Mouse (Mus musculus): ENCODE measurements at regions not wholly inside any gene's neighbourhood (a gene's known extent, or its start where the extent isn't known, plus 50 kb on each side); places are given as distances from the start of the nearest gene placed in this dataset.

- Histone ChIP-seq H3K4me1 (no peaks in the 10 kb centered on the region), H3K9me3 (no peaks in the 10 kb centered on the region), H3K4me3 (no peak overlapping the region), H3K4me2 (replicated peaks) (no peak overlapping the region), H3K36me3 (no peaks in the 10 kb centered on the region), H3K27ac (no peak overlapping the region), H3K27me3 (replicated peaks) (no peaks in the 10 kb centered on the region), H3K9ac (no peak overlapping the region)
- 80% methylated on average over 8 of the region's 8 CpGs for WGBS
- no peak for ATAC-seq (ENCODE audit: low FRiP score, low read depth)
These were observed 816.0 kb downstream of the Slc4a3 start for GRCm38 (mm10) chr1:76362106-76362505.

GRCm38 (mm10) chr1:76373931-76374330 lies 827.9 kb downstream of the Slc4a3 start:
- 79% methylated on average over 2 of the region's 2 CpGs for WGBS
- no peak overlapping the region for H3K4me2 ChIP-seq (replicated peaks)
- H3K4me3 ChIP-seq, result no peak overlapping the region
- no peak overlapping the region for H3K9ac ChIP-seq
- H3K4me1 ChIP-seq, result no peaks in the 10 kb centered on the region
- H3K36me3 ChIP-seq, result no peaks in the 10 kb centered on the region
- H3K27ac ChIP-seq, result no peak overlapping the region
- H3K9me3 ChIP-seq, result no peaks in the 10 kb centered on the region
- H3K27me3 ChIP-seq (replicated peaks), result no peaks in the 10 kb centered on the region
- no peak for ATAC-seq (ENCODE audit: low FRiP score, low read depth)

GRCm38 (mm10) chr1:76378154-76378553 lies 832.1 kb downstream of the Slc4a3 start:
- H3K36me3 ChIP-seq, result no peaks in the 10 kb centered on the region
- no peak overlapping the region for H3K9ac ChIP-seq
- no peaks in the 10 kb centered on the region for H3K27me3 ChIP-seq (replicated peaks)
- H3K9me3 ChIP-seq, result no peaks in the 10 kb centered on the region
- WGBS, result 92% methylated on average over 3 of the region's 3 CpGs
- H3K4me1 ChIP-seq, result no peaks in the 10 kb centered on the region
- no peak overlapping the region for H3K4me3 ChIP-seq
- no peak for ATAC-seq (ENCODE audit: low FRiP score, low read depth)
- H3K4me2 ChIP-seq (replicated peaks), result no peak overlapping the region
- no peak overlapping the region for H3K27ac ChIP-seq

- no peaks in the 10 kb centered on the region for H3K27me3 ChIP-seq (replicated peaks)
- no peaks in the 10 kb centered on the region for H3K9me3 ChIP-seq
- WGBS, result 41% methylated on average over 6 of the region's 6 CpGs
- H3K36me3 ChIP-seq, result no peaks in the 10 kb centered on the region
- H3K9ac ChIP-seq, result no peak overlapping the region
- H3K4me1 ChIP-seq, result no peaks in the 10 kb centered on the region
- no peak overlapping the region for H3K27ac ChIP-seq
- H3K4me2 ChIP-seq (replicated peaks), result no peak overlapping the region
- no peak overlapping the region for H3K4me3 ChIP-seq
- no peak for ATAC-seq (ENCODE audit: low FRiP score, low read depth)
These were observed 846.5 kb downstream of the Slc4a3 start for GRCm38 (mm10) chr1:76392536-76392935.

- Histone ChIP-seq H3K4me1 (no peaks in the 10 kb centered on the region), H3K36me3 (no peaks in the 10 kb centered on the region), H3K27ac (no peak overlapping the region), H3K4me3 (no peak overlapping the region), H3K4me2 (replicated peaks) (no peak overlapping the region), H3K9me3 (no peaks in the 10 kb centered on the region), H3K27me3 (replicated peaks) (no peaks in the 10 kb centered on the region), H3K9ac (no peak overlapping the region)
- WGBS, result 87% methylated on average over 8 of the region's 8 CpGs
- no peak for ATAC-seq (ENCODE audit: low FRiP score, low read depth)
These were observed 848.0 kb downstream of the Slc4a3 start for GRCm38 (mm10) chr1:76394038-76394437.

GRCm38 (mm10) chr1:76402854-76403253 lies 856.8 kb downstream of the Slc4a3 start:
- ATAC-seq (ENCODE audit: low FRiP score, low read depth), result no peak
- Histone ChIP-seq H3K4me1 (no peaks in the 10 kb centered on the region), H3K27me3 (replicated peaks) (no peaks in the 10 kb centered on the region), H3K27ac (no peak overlapping the region), H3K36me3 (no peaks in the 10 kb centered on the region), H3K9me3 (no peaks in the 10 kb centered on the region), H3K4me3 (no peak overlapping the region), H3K4me2 (replicated peaks) (no peak overlapping the region), H3K9ac (no peak overlapping the region)
- WGBS, result 74% methylated on average over 2 of the region's 2 CpGs

GRCm38 (mm10) chr1:76404003-76404402 lies 857.9 kb downstream of the Slc4a3 start:
- 82% methylated on average over 4 of the region's 4 CpGs for WGBS
- Histone ChIP-seq H3K4me2 (replicated peaks) (no peak overlapping the region), H3K36me3 (no peaks in the 10 kb centered on the region), H3K4me1 (no peaks in the 10 kb centered on the region), H3K4me3 (no peak overlapping the region), H3K27me3 (replicated peaks) (no peaks in the 10 kb centered on the region), H3K27ac (no peak overlapping the region), H3K9ac (no peak overlapping the region), H3K9me3 (no peaks in the 10 kb centered on the region)
- ATAC-seq (ENCODE audit: low FRiP score, low read depth), result no peak

- H3K27me3 ChIP-seq (replicated peaks), result no peaks in the 10 kb centered on the region
- H3K36me3 ChIP-seq, result no peaks in the 10 kb centered on the region
- H3K9ac ChIP-seq, result no peak overlapping the region
- ATAC-seq (ENCODE audit: low FRiP score, low read depth), result no peak
- no peak overlapping the region for H3K4me2 ChIP-seq (replicated peaks)
- H3K4me3 ChIP-seq, result no peak overlapping the region
- 90% methylated on average over 4 of the region's 4 CpGs for WGBS
- H3K9me3 ChIP-seq, result no peaks in the 10 kb centered on the region
- no peak overlapping the region for H3K27ac ChIP-seq
- no peaks in the 10 kb centered on the region for H3K4me1 ChIP-seq
These were observed 864.7 kb downstream of the Slc4a3 start for GRCm38 (mm10) chr1:76410813-76411212.

- H3K4me2 ChIP-seq (replicated peaks), result no peak overlapping the region
- H3K27me3 ChIP-seq (replicated peaks), result no peaks in the 10 kb centered on the region
- H3K4me3 ChIP-seq, result no peak overlapping the region
- no peaks in the 10 kb centered on the region for H3K9me3 ChIP-seq
- WGBS, result 92% methylated on average over 9 of the region's 9 CpGs
- no peaks in the 10 kb centered on the region for H3K4me1 ChIP-seq
- no peak for ATAC-seq (ENCODE audit: low FRiP score, low read depth)
- H3K9ac ChIP-seq, result no peak overlapping the region
- no peak overlapping the region for H3K27ac ChIP-seq
- H3K36me3 ChIP-seq, result no peaks in the 10 kb centered on the region
These were observed 874.5 kb downstream of the Slc4a3 start for GRCm38 (mm10) chr1:76420525-76420924.

GRCm38 (mm10) chr1:76427439-76427838 lies 881.4 kb downstream of the Slc4a3 start:
- Histone ChIP-seq H3K9me3 (no peaks in the 10 kb centered on the region), H3K27ac (no peak overlapping the region), H3K4me2 (replicated peaks) (no peak overlapping the region), H3K36me3 (no peaks in the 10 kb centered on the region), H3K4me3 (no peak overlapping the region), H3K9ac (no peak overlapping the region), H3K4me1 (no peaks in the 10 kb centered on the region), H3K27me3 (replicated peaks) (no peaks in the 10 kb centered on the region)
- no peak for ATAC-seq (ENCODE audit: low FRiP score, low read depth)
- 87% methylated on average over 7 of the region's 7 CpGs for WGBS

- H3K9me3 ChIP-seq, result no peaks in the 10 kb centered on the region
- ATAC-seq (ENCODE audit: low FRiP score, low read depth), result no peak
- H3K36me3 ChIP-seq, result no peaks in the 10 kb centered on the region
- no peak overlapping the region for H3K4me3 ChIP-seq
- no peaks in the 10 kb centered on the region for H3K4me1 ChIP-seq
- no peak overlapping the region for H3K27ac ChIP-seq
- no peak overlapping the region for H3K9ac ChIP-seq
- 81% methylated on average over 6 of the region's 6 CpGs for WGBS
- no peaks in the 10 kb centered on the region for H3K27me3 ChIP-seq (replicated peaks)
- no peak overlapping the region for H3K4me2 ChIP-seq (replicated peaks)
These were observed 884.1 kb downstream of the Slc4a3 start for GRCm38 (mm10) chr1:76430041-76430610.

- Histone ChIP-seq H3K27me3 (replicated peaks) (no peaks in the 10 kb centered on the region), H3K9me3 (no peaks in the 10 kb centered on the region), H3K27ac (no peak overlapping the region), H3K9ac (no peak overlapping the region), H3K4me2 (replicated peaks) (no peak overlapping the region), H3K4me1 (no peaks in the 10 kb centered on the region), H3K4me3 (no peak overlapping the region), H3K36me3 (no peaks in the 10 kb centered on the region)
- ATAC-seq (ENCODE audit: low FRiP score, low read depth), result no peak
- WGBS, result 22% methylated on average over 6 of the region's 6 CpGs
These were observed 887.4 kb downstream of the Slc4a3 start for GRCm38 (mm10) chr1:76433481-76433941.

- H3K36me3 ChIP-seq, result no peaks in the 10 kb centered on the region
- no peak overlapping the region for H3K27ac ChIP-seq
- no peak for ATAC-seq (ENCODE audit: low FRiP score, low read depth)
- H3K9ac ChIP-seq, result no peak overlapping the region
- H3K27me3 ChIP-seq (replicated peaks), result no peaks in the 10 kb centered on the region
- H3K4me1 ChIP-seq, result no peaks in the 10 kb centered on the region
- H3K9me3 ChIP-seq, result no peaks in the 10 kb centered on the region
- 75% methylated on average over 10 of the region's 10 CpGs for WGBS
- no peak overlapping the region for H3K4me3 ChIP-seq
- H3K4me2 ChIP-seq (replicated peaks), result no peak overlapping the region
These were observed 904.6 kb downstream of the Slc4a3 start for GRCm38 (mm10) chr1:76450539-76451214.

All from neural tube, embryonic 12.5 days (tissue).